Mouse (Mus musculus): ENCODE results near the gene Rgs3.
A peak's percentile ranks its signal among the peaks of the same experiment; 100 is the strongest.

Gene Rgs3

GRCm38 (mm10) chr4:62653922-62654661, 94.4 kb downstream of the Rgs3 start:
- no peak for DNase-seq (ENCODE audit: low read depth, low spot score)

GRCm38 (mm10) chr4:62659264-62659663, 99.6 kb downstream of the Rgs3 start:
- DNase-seq (ENCODE audit: low read depth, low spot score): peak; percentile 87

GRCm38 (mm10) chr4:62659861-62660553, 100.4 kb downstream of the Rgs3 start:
- DNase-seq (ENCODE audit: low read depth, low spot score): peak; percentile 60

GRCm38 (mm10) chr4:62660554-62660864, 100.9 kb downstream of the Rgs3 start:
- DNase-seq (ENCODE audit: low read depth, low spot score): peak; percentile 86

GRCm38 (mm10) chr4:62661311-62661849, 101.7 kb downstream of the Rgs3 start:
- DNase-seq (ENCODE audit: low read depth, low spot score): no peak

- peak; percentile 57 for DNase-seq (ENCODE audit: low read depth, low spot score)
Observed at GRCm38 (mm10) chr4:62663348-62663747, 103.7 kb downstream of the Rgs3 start.

GRCm38 (mm10) chr4:62665842-62666241, 106.2 kb downstream of the Rgs3 start:
- no peak for DNase-seq (ENCODE audit: low read depth, low spot score)

GRCm38 (mm10) chr4:62668666-62669065, 109.0 kb downstream of the Rgs3 start:
- DNase-seq (ENCODE audit: low read depth, low spot score): no peak

- DNase-seq (ENCODE audit: low read depth, low spot score): no peak
Observed at GRCm38 (mm10) chr4:62669094-62670071, 109.7 kb downstream of the Rgs3 start.

- DNase-seq (ENCODE audit: low read depth, low spot score): peak; percentile 62
Observed at GRCm38 (mm10) chr4:62673531-62674030, 113.9 kb downstream of the Rgs3 start.

GRCm38 (mm10) chr4:62674031-62674995, 114.7 kb downstream of the Rgs3 start:
- peak; percentile 63 for DNase-seq (ENCODE audit: low read depth, low spot score)

- DNase-seq (ENCODE audit: low read depth, low spot score): no peak
Observed at GRCm38 (mm10) chr4:62675394-62675793, 115.7 kb downstream of the Rgs3 start.

- DNase-seq (ENCODE audit: low read depth, low spot score): no peak
Observed at GRCm38 (mm10) chr4:62677047-62677737, 117.5 kb downstream of the Rgs3 start.

GRCm38 (mm10) chr4:62679157-62679556, 119.5 kb downstream of the Rgs3 start:
- no peak for DNase-seq (ENCODE audit: low read depth, low spot score)

GRCm38 (mm10) chr4:62681467-62681866, 121.8 kb downstream of the Rgs3 start:
- no peak for DNase-seq (ENCODE audit: low read depth, low spot score)

GRCm38 (mm10) chr4:62682371-62682770, 122.7 kb downstream of the Rgs3 start:
- no peak for DNase-seq (ENCODE audit: low read depth, low spot score)

GRCm38 (mm10) chr4:62683148-62683547, 123.5 kb downstream of the Rgs3 start:
- no peak for DNase-seq (ENCODE audit: low read depth, low spot score)

GRCm38 (mm10) chr4:62684351-62684750, 124.7 kb downstream of the Rgs3 start:
- DNase-seq (ENCODE audit: low read depth, low spot score): no peak

GRCm38 (mm10) chr4:62685268-62685667, 125.6 kb downstream of the Rgs3 start:
- no peak for DNase-seq (ENCODE audit: low read depth, low spot score)

- no peak for DNase-seq (ENCODE audit: low read depth, low spot score)
Observed at GRCm38 (mm10) chr4:62686769-62687168, 127.1 kb downstream of the Rgs3 start.
